Mouse (Mus musculus) mouse embryonic stem cell (cell line): ENCODE measurements around the gene Gm4779.

Experiments
- in situ Hi-C, 2 experiments: fragments of 300-500 bp; cut with MboI; formaldehyde crosslinking; loops; 1 replicate in 1 of 2; 3 replicates in 1 of 2; pipeline ENCODE4 v1.14.3; 2019 to 2020; ENCODE audit warnings: low sequenced_read_pairs in 2 of 2, low pct_unique_long_range_greater_than_20kb in 1 of 2, mixed read lengths in 1 of 2; ENCODE audit not compliant: unreplicated experiment in 1 of 2

Gm4779 gene

GRCm38 (mm10) chrX:101794342-101794741 is at the start of gene Gm4779, which contains the start of gene 8030474K03Rik:
Gene Gm4779 (minus strand): TSS chrX:101794423.
Gene 8030474K03Rik (plus strand): TSS chrX:101794656.
- in situ Hi-C loops: no loop called here

DNA sequence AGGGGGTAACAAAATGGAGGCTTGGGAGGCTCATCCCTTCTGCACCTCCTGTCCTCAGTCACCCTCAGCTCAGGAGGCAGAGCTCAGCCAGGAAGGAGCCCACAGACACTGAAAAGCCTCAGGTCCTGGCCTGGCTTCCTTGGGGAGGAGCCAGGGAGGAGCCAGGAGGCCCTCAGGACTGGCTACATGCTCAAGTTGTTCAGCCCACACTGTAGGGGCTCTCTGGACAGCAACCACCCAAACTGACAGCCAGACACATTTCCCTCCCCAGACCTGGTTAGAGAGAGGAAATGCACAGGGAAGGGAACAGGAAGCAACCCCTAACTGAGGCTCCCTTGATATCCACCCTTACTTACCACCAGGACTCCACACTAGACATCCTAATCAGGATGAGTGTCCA is 25.8 kb upstream of the Gm4779 start:
- in situ Hi-C loops: loop anchor here in 1 of 2 experiments (10.0 kb wide), 1 partner anchor 125 kb away; no protein-coding TSS in a partner anchor

DNA sequence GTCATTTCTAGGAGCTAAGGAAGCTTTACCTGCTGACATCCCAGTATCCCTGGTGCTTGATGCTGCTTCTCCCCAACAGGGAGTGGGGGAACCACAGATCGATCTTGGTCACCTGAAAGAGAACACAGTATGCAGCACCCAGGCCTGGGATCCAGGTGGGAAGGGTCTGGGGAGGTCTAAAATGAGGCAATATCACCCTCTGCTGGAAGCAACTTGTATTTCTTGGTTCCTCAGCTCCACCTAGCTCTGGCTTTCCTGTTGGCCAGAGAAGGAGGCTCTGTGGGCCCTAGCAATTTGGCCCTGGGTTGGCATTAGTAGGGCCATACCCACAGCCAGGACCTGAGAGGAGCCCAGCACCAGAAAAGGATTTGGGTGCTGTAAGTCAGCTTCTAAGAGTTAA is 24.9 kb upstream of the Gm4779 start:
- in situ Hi-C loops: loop anchor here in 1 of 2 experiments (10.0 kb wide), 1 partner anchor 126 kb away; no protein-coding TSS in a partner anchor

- in situ Hi-C loops: loop anchor here in 1 of 2 experiments (10.0 kb wide), 1 partner anchor 133 kb away; no protein-coding TSS in a partner anchor
Measured at GRCm38 (mm10) chrX:101811750-101812149, 17.5 kb upstream of the Gm4779 start.

- in situ Hi-C loops: loop anchor here in 1 of 2 experiments (10.0 kb wide), 1 partner anchor 259 kb away; no protein-coding TSS in a partner anchor
Measured at GRCm38 (mm10) chrX:101805512-101805911, 11.3 kb upstream of the Gm4779 start.

- in situ Hi-C loops: no loop called here
Measured at GRCm38 (mm10) chrX:101791551-101791950, 2.7 kb downstream of the Gm4779 start.

DNA sequence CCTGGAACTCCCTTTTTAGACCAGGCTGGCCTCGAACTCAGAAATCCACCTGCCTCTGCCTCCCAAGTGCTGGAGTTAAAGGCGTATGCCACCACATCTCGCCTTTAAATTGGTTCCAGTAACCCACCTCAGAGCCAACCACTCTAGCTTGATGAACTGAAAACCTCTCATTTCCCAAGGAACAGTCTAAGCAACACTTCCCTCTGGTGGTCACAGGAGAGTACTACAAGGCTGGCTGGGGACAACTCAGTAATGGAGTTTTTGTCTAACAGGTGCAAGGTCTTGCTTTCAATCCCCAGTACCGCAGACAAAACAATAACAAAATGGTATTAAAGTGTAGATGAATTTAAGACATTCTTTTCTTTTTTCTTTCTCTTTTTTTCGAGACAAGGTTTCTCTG is 22.2 kb downstream of the Gm4779 start:
- in situ Hi-C loops: no loop called here

- in situ Hi-C loops: no loop called here
Measured at GRCm38 (mm10) chrX:101770307-101770706, 23.9 kb downstream of the Gm4779 start.

- in situ Hi-C loops: loop anchor here in 1 of 2 experiments (10.0 kb wide), 2 partner anchors 65 to 155 kb away; no protein-coding TSS in a partner anchor
Measured at GRCm38 (mm10) chrX:101769478-101769877, 24.7 kb downstream of the Gm4779 start.

DNA sequence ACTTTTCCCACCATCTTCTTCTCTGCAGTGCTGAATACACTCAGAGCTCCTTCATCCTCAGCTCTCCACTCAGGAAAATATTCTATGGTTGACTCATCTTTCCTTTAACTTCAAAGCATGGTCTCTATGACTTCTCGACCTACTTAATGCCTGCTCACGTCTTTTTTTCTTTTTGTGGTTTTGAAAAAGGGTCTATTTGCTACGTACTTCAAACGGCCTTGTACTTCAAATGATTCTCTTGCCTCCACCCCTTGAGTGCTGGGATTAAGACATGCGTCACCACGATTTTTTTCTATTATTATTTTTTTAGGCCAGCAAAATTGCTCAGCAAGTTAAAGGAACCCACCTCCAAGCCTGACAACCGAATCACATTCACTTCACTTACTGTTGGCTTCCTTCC is 26.9 kb downstream of the Gm4779 start:
- in situ Hi-C loops: loop anchor here in 1 of 2 experiments (10.0 kb wide), 2 partner anchors 62 to 152 kb away; no protein-coding TSS in a partner anchor

DNA sequence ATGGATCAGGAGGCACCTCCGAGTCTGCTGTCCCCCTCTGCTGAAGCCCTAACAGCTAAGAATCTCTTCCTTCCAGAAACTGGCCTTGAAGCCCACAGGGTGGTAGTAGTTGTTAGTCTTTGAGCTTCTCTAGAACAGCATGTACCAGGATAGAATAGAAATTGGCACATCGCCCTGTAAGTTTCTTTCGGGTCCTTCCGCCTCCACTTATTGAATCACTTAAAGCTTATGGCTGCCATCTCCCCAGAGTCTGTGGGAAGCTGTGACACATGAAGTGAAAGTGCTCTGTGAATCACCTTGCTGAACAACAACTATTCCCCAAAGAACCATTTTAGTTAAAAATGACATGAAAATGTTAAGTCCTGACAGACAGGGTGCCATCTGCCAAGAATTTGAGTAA is 29.1 kb downstream of the Gm4779 start:
- in situ Hi-C loops: loop anchor here in 1 of 2 experiments (10.0 kb wide), 2 partner anchors 60 to 150 kb away; no protein-coding TSS in a partner anchor

DNA sequence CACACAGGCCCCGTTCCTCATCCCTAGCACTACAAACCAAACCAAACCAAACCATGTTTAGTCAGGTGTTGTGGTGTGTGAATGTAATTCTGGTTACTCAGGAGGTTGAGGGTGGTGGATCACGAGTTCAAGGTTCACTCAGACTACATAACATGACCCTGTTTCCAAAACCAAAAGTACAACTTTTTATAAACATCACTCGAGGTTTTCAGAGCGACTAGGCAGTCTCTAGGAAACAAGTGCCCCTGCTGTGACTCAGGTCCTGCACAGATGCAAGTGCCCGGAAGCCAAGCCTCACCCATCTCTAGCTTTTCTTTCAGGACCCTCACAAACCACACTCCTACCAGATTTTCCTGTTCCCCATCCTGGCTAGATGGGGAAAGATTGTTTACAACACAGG is 29.6 kb downstream of the Gm4779 start:
- in situ Hi-C loops: loop anchor here in 1 of 2 experiments (10.0 kb wide), 2 partner anchors 60 to 150 kb away; no protein-coding TSS in a partner anchor

GRCm38 (mm10) chrX:101754478-101754877 is 39.7 kb downstream of the Gm4779 start:
- in situ Hi-C loops: no loop called here

DNA sequence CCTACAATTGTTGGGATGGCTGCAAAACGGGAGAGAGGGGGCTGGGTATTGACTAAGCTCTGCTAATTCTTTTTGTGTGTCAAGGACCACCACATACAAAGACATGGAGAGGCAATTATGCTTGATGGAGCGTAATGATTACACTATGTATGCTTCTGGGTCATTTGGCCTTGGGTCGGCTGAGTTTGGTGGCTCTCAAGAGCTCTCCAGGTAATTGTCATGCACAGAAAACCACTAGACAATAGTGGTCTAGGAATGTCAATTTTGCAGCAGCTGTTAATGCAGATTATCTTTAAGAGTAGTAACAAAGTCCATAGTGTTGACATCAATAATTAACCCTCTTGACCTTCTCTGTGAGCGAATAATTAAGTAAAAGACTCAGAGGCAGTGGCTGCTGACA is 44.1 kb downstream of the Gm4779 start:
- in situ Hi-C loops: no loop called here

DNA sequence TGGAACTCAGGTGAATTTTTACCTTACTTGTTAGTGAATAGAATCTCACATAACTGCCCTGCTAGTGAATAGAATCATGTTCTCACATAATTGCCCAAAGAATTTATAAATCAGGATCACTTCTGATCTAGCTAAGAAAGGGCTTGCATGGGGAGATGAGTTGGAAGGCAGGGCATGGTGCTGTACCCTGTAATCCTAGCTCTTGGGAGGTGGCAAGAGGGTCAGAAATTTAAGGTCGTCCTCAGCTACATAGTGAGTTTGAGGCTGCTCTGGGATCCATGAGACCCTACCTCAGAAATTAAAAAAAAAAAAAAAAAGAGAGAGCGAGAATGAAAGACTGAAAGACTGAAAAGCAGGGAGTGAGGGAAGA is 53.2 kb downstream of the Gm4779 start:
- in situ Hi-C loops: no loop called here

DNA sequence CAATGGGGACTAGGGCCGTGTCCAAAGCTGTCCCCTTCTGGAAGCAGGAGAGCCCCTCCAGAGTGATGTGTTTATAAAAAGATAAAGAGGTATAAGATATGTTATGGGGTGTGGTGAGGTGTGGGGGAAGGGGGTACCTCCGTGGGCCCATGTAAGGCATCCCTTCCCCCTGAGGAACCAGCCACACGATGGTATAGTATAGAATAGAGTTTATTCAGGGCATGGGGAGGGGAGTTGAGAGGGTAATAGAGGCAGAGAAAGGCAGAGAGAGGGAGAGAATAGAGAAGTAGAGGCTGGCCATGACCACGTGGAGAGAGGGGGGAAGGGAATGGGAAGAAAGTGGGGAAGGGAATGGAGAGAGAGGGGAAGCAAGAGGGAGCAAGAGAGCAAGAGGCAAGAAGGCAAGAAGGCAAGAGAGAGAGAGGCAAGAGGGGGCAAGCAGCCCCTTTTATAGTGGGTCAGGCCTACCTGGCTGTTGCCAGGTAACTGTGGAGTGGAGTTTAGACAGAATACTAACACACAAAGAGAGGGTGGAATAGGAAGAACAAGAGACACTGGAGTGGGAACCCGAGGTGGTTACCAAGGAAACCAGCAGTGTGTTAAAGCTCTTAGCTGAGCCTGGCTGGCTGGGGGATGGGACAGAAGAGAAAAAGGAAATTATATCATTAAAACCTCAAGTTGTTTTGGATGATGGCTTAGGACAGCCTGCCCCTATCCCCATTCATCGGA is 53.7 kb downstream of the Gm4779 start:
- in situ Hi-C loops: no loop called here
